Mouse (Mus musculus) stomach, postnatal 0 days (tissue): ENCODE data around the gene Spata2. TPM values are rescaled to one million over a fixed set of nuclear protein-coding genes. Genes with fewer than 3 reads are reported as not detected.

Experiments
- ATAC-seq: fragments of 200-750 bp; cut with Nextera tagmentation; 2 replicates; pipeline ENCODE4 v1.8.0; 2017; ENCODE audit not compliant: low FRiP score, low TSS enrichment
- DNase-seq: peaks from one replicate; pipeline ENCODE4 v3.0.0-alpha.2; 2016; ENCODE audit warnings: low spot score
- H3K27ac ChIP-seq: fragments of 300-500 bp; sonication (generic); replicated peaks from 2 replicates; pipeline ENCODE4 v1.5.1; 2014; ENCODE audit warnings: mild to moderate bottlenecking, control low read depth
- H3K27me3 ChIP-seq: fragments of 300-500 bp; sonication (generic); 2 replicates; pipeline ENCODE4 v1.6.1; 2014; ENCODE audit warnings: low read length; ENCODE audit not compliant: control insufficient read depth, insufficient read depth
- H3K36me3 ChIP-seq: fragments of 300-500 bp; sonication (generic); 2 replicates; pipeline ENCODE4 v1.6.1; 2014; ENCODE audit warnings: low read length, mixed read lengths; ENCODE audit not compliant: control insufficient read depth, insufficient read depth
- H3K4me1 ChIP-seq: fragments of 300-500 bp; sonication (generic); replicated peaks from 2 replicates; pipeline ENCODE4 v1.6.1; 2014; ENCODE audit warnings: antibody characterized with exemption; ENCODE audit not compliant: control insufficient read depth, insufficient read depth
- H3K4me2 ChIP-seq: fragments of 300-500 bp; sonication (generic); replicated peaks from 2 replicates; pipeline ENCODE4 v1.6.1; 2014; ENCODE audit warnings: low read depth, mild to moderate bottlenecking, control low read depth, moderate library complexity
- H3K4me3 ChIP-seq: fragments of 300-500 bp; sonication (generic); 2 replicates; pipeline ENCODE4 v1.5.1; 2014; ENCODE audit warnings: low read depth, low read length, control low read depth
- H3K9ac ChIP-seq: fragments of 300-500 bp; sonication (generic); 2 replicates; pipeline ENCODE4 v1.6.1; 2014; ENCODE audit warnings: mild to moderate bottlenecking, low read length, control low read depth, mixed read lengths
- H3K9me3 ChIP-seq: fragments of 300-500 bp; sonication (generic); 2 replicates; pipeline ENCODE4 v1.6.1; 2016; ENCODE audit warnings: low read length; ENCODE audit not compliant: control insufficient read depth
- CTCF ChIP-seq: IDR thresholded peaks from 2 replicates; pipeline ENCODE4 v1.5.1; 2016; ENCODE audit warnings: antibody characterized with exemption, low read depth, mild to moderate bottlenecking, moderate library complexity
- EP300 ChIP-seq: optimal IDR thresholded peaks from 2 replicates; pipeline ENCODE3; 2016; ENCODE audit warnings: antibody characterized with exemption
- WGBS: fragments of 180-500 bp; shearing (Covaris S2); extraction: QIAGEN DNeasy Blood & Tissue Kit; methylation state at CpG from one replicate; pipeline ENCODE4 v1.1.7; 2014; 5-methylcytosine and 5-hydroxymethylcytosine counted together
- polyA plus RNA-seq: library from polyadenylated mRNA; unstranded; fragments of >200 nt; fragmentation: Nextera tagmentation; extraction: Ambion mirVana; gene quantifications from 2 replicates; pipeline ENCODE4 v1.2.1, GENCODE M21; 2015

Gene Spata2
- polyA plus RNA-seq, 1 experiment from 2014 or later: 9.4 TPM

- Histone ChIP-seq H3K27ac (no peak overlapping the region), H3K4me3 (no peak overlapping the region), H3K4me2 (0 out of 2 replicates have a peak overlapping the region, but pooled peaks have one; percentile 5), H3K27me3 (no peaks in the 10 kb centered on the region), H3K4me1 (no peaks in the 10 kb centered on the region), H3K36me3 (no peaks in the 10 kb centered on the region), H3K9ac (no peak overlapping the region), H3K9me3 (no peaks in the 10 kb centered on the region)
- TF ChIP-seq CTCF (peak; percentile 93), EP300 (no peak)
- ATAC-seq (no peak), DNase-seq (peak; percentile 57)
- WGBS: 18% methylated on average over 13 of the region's 13 CpGs
These were observed 39.4 kb upstream of the Spata2 start for GRCm38 (mm10) chr2:167532131-167532530.

GRCm38 (mm10) chr2:167530536-167530935 is 37.8 kb upstream of the Spata2 start:
- Histone ChIP-seq H3K36me3 (no peaks in the 10 kb centered on the region), H3K4me3 (no peak overlapping the region), H3K27me3 (no peaks in the 10 kb centered on the region), H3K4me2 (no peak overlapping the region), H3K4me1 (no peaks in the 10 kb centered on the region), H3K27ac (no peak overlapping the region), H3K9ac (no peak overlapping the region), H3K9me3 (no peaks in the 10 kb centered on the region)
- TF ChIP-seq EP300: no peak
- TF ChIP-seq CTCF: no peak
- no peak for ATAC-seq
- 79% methylated on average over 4 of the region's 4 CpGs for WGBS
- DNase-seq: no peak

- Histone ChIP-seq H3K4me3 (no peak overlapping the region), H3K27ac (no peak overlapping the region), H3K27me3 (no peaks in the 10 kb centered on the region), H3K9ac (no peak overlapping the region), H3K9me3 (no peaks in the 10 kb centered on the region), H3K4me2 (no peak overlapping the region), H3K36me3 (no peaks in the 10 kb centered on the region), H3K4me1 (no peaks in the 10 kb centered on the region)
- TF ChIP-seq EP300: no peak
- TF ChIP-seq CTCF: no peak
- WGBS: 53% methylated on average over 5 of the region's 5 CpGs
- no peak for DNase-seq
- no peak for ATAC-seq
These were observed 37.3 kb upstream of the Spata2 start for GRCm38 (mm10) chr2:167529935-167530513.

- no peaks in the 10 kb centered on the region for H3K36me3 ChIP-seq
- H3K27me3 ChIP-seq: no peaks in the 10 kb centered on the region
- no peak overlapping the region for H3K4me2 ChIP-seq
- H3K4me3 ChIP-seq: no peak overlapping the region
- no peaks in the 10 kb centered on the region for H3K4me1 ChIP-seq
- WGBS: 17% methylated on average over 5 of the region's 5 CpGs
- no peaks in the 10 kb centered on the region for H3K9me3 ChIP-seq
- peak; percentile 41 for DNase-seq
- H3K9ac ChIP-seq: no peak overlapping the region
- ATAC-seq: no peak
- peak; percentile 69 for TF ChIP-seq CTCF
- no peak for TF ChIP-seq EP300
- H3K27ac ChIP-seq: no peak overlapping the region
These were observed 35.6 kb upstream of the Spata2 start for GRCm38 (mm10) chr2:167528278-167528677.

- no peak overlapping the region for H3K4me2 ChIP-seq
- no peaks in the 10 kb centered on the region for H3K27me3 ChIP-seq
- TF ChIP-seq EP300 (no peak), CTCF (peak; percentile 59)
- WGBS: 78% methylated on average over 5 of the region's 5 CpGs
- no peak for ATAC-seq
- H3K4me1 ChIP-seq: no peaks in the 10 kb centered on the region
- H3K36me3 ChIP-seq: peaks cover 10% of the 10 kb centered on the region
- H3K27ac ChIP-seq: no peak overlapping the region
- DNase-seq: no peak
- no peak overlapping the region for H3K9ac ChIP-seq
- no peak overlapping the region for H3K4me3 ChIP-seq
- no peaks in the 10 kb centered on the region for H3K9me3 ChIP-seq
These were observed 27.0 kb upstream of the Spata2 start for GRCm38 (mm10) chr2:167519606-167520252.

- Histone ChIP-seq H3K36me3 (peaks cover 36% of the 10 kb centered on the region), H3K27ac (no peak overlapping the region), H3K9ac (no peak overlapping the region), H3K4me3 (no peak overlapping the region), H3K4me2 (no peak overlapping the region), H3K9me3 (no peaks in the 10 kb centered on the region), H3K4me1 (no peaks in the 10 kb centered on the region), H3K27me3 (no peaks in the 10 kb centered on the region)
- TF ChIP-seq EP300: no peak
- TF ChIP-seq CTCF: no peak
- ATAC-seq (no peak), DNase-seq (no peak)
- 91% methylated on average over 5 of the region's 5 CpGs for WGBS
These were observed 23.0 kb upstream of the Spata2 start for GRCm38 (mm10) chr2:167515688-167516087.
